Mouse (Mus musculus) B cell, adult 2 months (primary cell): Measurements from ENCODE around the gene Slc23a2.

Source experiments
- DNase-seq, 2 experiments: peaks; one replicate each; pipeline ENCODE4 v3.0.0; 2022

The Slc23a2 gene

GRCm38 (mm10) chr2:132017611-132018010 is 127.3 kb downstream of the Slc23a2 start:
- DNase-seq, result no peak

GRCm38 (mm10) chr2:132016034-132016433 is 128.9 kb downstream of the Slc23a2 start:
- DNase-seq, result no peak

GRCm38 (mm10) chr2:132013152-132013551 is 131.8 kb downstream of the Slc23a2 start:
- no peak for DNase-seq

GRCm38 (mm10) chr2:132010781-132011180 is 134.1 kb downstream of the Slc23a2 start:
- DNase-seq, result no peak

- no peak for DNase-seq
These were observed 136.7 kb downstream of the Slc23a2 start for GRCm38 (mm10) chr2:132008186-132008585.

- no peak for DNase-seq
These were observed 137.5 kb downstream of the Slc23a2 start for GRCm38 (mm10) chr2:132007475-132007819.

GRCm38 (mm10) chr2:132006561-132007474 is 138.1 kb downstream of the Slc23a2 start:
- peak; percentile 73 to 79 for DNase-seq

GRCm38 (mm10) chr2:132005445-132005844 is 139.5 kb downstream of the Slc23a2 start:
- no peak for DNase-seq

GRCm38 (mm10) chr2:132004495-132005136 is 140.3 kb downstream of the Slc23a2 start:
- DNase-seq, result peak; percentile 64

- DNase-seq, result no peak
These were observed 141.0 kb downstream of the Slc23a2 start for GRCm38 (mm10) chr2:132003916-132004315.
